Mouse (Mus musculus) testis, adult 2 months (tissue): ENCODE results near the gene Ddx39b.

Experiments
- CTCF ChIP-seq: fragments of 200-500 bp; IDR thresholded peaks from 2 replicates; pipeline ENCODE4 v1.5.1; 2012; ENCODE audit warnings: low read depth, mild to moderate bottlenecking, inconsistent platforms, low read length, moderate library complexity; ENCODE audit not compliant: control insufficient read depth, insufficient read depth, insufficient replicate concordance
- POLR2A ChIP-seq: fragments of 200-500 bp; IDR thresholded peaks from 2 replicates; pipeline ENCODE4 v1.6.1; 2012; ENCODE audit warnings: low read depth, mild to moderate bottlenecking, inconsistent platforms, low read length, moderate library complexity; ENCODE audit not compliant: control insufficient read depth

DNA sequence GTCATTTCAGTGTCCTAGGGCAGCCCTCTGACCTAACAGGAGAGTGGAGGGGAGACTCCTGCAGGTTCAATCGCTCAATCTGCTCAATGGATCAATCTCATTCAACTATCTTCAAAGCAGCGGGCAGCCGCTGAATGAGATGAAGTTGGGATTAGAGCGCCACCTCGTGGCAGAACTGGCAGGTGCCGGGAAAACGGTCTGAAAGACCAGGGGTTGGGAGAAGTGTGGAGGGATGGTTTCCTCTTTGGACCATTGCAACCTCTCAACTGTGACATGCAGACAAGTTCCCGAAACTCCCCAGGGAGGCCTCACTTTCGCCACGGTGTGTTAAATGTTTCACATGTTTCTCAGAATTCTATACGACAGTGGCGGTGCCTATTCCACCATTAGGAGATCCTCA, 9.5 kb upstream of the Ddx39b start:
- TF ChIP-seq POLR2A (no peak), CTCF (peak; percentile 86)
